Mouse (Mus musculus): ENCODE results near the gene B2m.

DNA sequence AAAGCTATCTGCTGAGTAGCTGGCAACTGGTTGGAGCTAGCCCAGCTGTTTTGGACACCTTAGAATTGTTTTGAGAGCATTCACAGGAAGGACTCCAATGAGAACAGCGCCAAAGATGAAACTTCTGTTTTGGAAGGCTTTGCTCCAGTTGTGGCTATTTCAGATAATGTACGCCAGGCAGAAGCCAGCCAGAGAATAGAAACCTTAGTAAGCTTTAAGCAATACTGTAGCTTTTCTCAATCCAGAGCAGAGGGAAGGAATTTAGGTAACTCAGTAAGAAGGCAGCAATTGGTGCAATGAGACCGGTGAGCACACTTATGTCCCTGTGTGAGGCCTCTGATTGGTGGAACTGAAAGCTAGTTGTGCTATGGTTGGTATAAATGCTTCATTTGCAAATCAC lies 4.4 kb upstream of the B2m start:
- TF ChIP-seq POLR2A (IDR thresholded peaks at IDR 0.05; ENCODE audit: borderline replicate concordance, control insufficient read depth, low read depth, low read length) = no peak
- TF ChIP-seq CTCF (IDR thresholded peaks at IDR 0.05; ENCODE audit: control insufficient read depth, insufficient read depth, low read length) = no peak

Measured in bone marrow, adult 2 months (tissue).